Mouse (Mus musculus): ENCODE results near the gene Plekhg5. TPM values are rescaled to one million over a fixed set of nuclear protein-coding genes. Genes with fewer than 3 reads are reported as not detected.
"Not testable (repeated sequence)": the region's sequence is repeated elsewhere in the genome, so short reads cannot be mapped to it uniquely, and the experiment has no call there.

Plekhg5 gene
- 10.1 and 10.2 TPM in 2 replicates for polyA plus RNA-seq (2016; fragmentation: Nextera tagmentation; extraction: Ambion mirVana)

DNA sequence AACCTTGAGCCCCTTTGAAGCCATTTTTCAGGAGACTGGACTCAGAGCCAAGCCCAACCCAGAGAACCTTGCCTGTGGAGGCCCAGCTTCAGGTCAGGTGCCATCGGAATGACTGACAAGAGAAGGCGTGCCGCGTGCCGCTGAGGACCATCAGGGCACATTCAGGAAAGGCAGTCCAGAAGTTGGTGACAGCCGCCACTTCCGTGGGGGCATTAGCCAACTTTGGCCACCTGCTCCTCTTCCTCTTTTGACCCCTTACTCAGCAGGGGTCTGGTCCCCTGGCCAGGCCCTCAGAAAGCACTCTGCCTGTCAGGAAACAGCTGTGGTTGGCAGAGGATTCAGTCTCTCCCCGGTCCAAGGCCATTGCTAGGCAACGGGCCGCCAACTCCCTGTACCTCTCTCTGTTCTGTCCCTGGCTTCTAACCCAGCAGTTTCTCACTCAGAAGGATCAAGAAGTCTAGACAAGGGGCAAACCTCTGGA is at the start of gene Plekhg5:
Gene Plekhg5 (plus strand): TSS at position 378 of the 481 bp plus-strand sequence.
- Histone ChIP-seq H3K4me3 (no peak within 1 kb of the TSS), H3K27ac (0 out of 2 replicates have a peak within 1 kb of the TSS, but pooled peaks have one; percentile 17), H3K36me3 (no peaks in the 10 kb centered on the region), H3K4me1 (peaks cover 38% of the 10 kb centered on the region), H3K27me3 (ENCODE audit: insufficient read depth, poor library complexity, severe bottlenecking) (no peaks in the 10 kb centered on the region; the same call in 1 of the 2 replicates), H3K9me3 (no peaks in the 10 kb centered on the region)
- WGBS, result 63% methylated on average over 10 of the region's 10 CpGs
- no peak for DNase-seq (ENCODE audit: low spot score)

DNA sequence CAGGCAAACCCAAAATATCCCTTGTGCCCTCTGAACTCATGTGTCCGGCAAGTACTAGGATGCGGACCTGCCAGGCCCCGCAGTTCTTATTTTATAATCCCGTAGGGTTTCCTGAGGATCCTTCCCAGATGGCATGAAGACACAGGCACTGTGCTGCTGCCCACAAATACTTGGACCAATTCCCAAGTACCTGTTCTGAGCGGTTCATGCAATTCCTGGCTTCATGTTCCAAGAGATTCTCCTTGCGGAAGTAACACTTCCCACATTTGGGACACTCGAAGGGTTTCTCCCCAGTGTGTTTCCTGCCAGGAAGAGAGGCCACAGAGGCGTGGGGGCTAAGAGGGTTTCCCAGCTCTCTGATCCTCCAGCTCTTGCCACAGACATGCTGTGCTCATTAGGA is 49.8 kb upstream of the Plekhg5 start:
- Histone ChIP-seq H3K27me3 (ENCODE audit: insufficient read depth, poor library complexity, severe bottlenecking) (no peaks in the 10 kb centered on the region), H3K27ac (no peak overlapping the region), H3K36me3 (peaks cover 76% of the 10 kb centered on the region), H3K4me3 (no peak overlapping the region), H3K9me3 (no peaks in the 10 kb centered on the region), H3K4me1 (peaks cover 32% of the 10 kb centered on the region)
- no peak for DNase-seq (ENCODE audit: low spot score)
- WGBS, result 88% methylated on average over 8 of the region's 8 CpGs

DNA sequence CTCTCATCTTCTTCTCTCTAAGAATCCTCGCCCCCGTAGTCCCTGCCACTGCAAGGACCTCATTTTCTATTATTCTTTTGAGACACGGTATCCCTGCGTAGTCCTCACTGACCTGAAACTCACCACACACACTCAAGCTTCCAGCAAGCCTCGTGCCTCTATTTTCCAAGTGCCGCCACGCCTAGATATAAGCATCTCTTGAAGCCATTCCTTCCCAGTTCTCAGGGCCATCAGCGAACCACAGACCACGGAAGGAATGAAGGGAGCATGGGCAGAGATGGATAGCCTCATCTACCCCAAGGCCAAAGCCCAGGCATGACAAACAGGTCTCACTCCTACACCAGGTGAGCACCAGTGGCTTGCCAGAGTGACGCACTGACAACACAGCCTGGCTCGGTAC is 47.8 kb upstream of the Plekhg5 start:
- Histone ChIP-seq H3K4me1 (peaks cover 43% of the 10 kb centered on the region), H3K4me3 (no peak overlapping the region), H3K9me3 (no peaks in the 10 kb centered on the region), H3K27ac (no peak overlapping the region), H3K27me3 (ENCODE audit: insufficient read depth, poor library complexity, severe bottlenecking) (no peaks in the 10 kb centered on the region), H3K36me3 (peaks cover 56% of the 10 kb centered on the region)
- 89% methylated on average over 11 of the region's 11 CpGs for WGBS
- DNase-seq (ENCODE audit: low spot score), result no peak

DNA sequence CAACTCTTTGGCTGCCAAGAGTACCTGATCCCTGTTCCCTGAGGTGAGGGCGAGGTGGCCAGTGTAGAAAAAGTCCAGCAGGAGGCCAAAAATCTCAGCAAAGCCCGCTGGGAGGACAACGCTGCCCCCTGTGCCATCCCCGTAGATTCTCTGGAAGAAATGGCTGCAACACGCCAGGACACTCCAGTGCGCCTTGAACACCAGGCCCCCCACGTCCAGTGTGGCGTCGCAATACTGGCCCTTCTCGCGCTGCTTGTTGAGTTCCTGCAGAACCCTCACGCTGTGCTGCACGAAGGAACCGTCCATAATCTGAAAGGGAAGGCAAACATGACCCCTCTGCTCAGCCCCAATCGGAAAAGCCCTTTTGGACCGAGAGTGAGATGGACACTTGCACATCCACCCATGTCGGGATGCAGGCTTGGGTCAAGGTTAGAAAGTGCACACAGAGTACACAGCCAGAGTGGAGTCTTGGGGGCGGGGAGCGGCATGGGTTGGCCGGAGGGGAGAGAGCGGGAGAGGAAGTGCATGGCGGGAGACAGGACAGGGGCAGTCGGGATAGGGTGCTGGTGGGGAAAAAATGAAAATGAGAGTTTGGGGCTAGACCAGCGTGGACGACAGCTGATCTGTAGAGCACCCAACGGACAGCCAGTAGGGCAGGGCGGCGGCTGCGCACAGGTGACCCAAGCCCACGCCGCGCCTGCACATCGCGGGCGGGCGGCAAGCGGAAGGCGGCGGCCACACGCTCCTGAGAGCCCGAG is 45.4 kb upstream of the Plekhg5 start:
- Histone ChIP-seq H3K27ac (peak overlapping the region; percentile 90), H3K9me3 (no peaks in the 10 kb centered on the region), H3K4me1 (peaks cover 42% of the 10 kb centered on the region), H3K4me3 (peak overlapping the region; percentile 85), H3K36me3 (peaks cover 32% of the 10 kb centered on the region), H3K27me3 (ENCODE audit: insufficient read depth, poor library complexity, severe bottlenecking) (peaks cover 11% of the 10 kb centered on the region; the same call in 1 of the 2 replicates)
- DNase-seq (ENCODE audit: low spot score), result peak; percentile 81
- 2% methylated on average over 39 of the region's 41 CpGs for WGBS

DNA sequence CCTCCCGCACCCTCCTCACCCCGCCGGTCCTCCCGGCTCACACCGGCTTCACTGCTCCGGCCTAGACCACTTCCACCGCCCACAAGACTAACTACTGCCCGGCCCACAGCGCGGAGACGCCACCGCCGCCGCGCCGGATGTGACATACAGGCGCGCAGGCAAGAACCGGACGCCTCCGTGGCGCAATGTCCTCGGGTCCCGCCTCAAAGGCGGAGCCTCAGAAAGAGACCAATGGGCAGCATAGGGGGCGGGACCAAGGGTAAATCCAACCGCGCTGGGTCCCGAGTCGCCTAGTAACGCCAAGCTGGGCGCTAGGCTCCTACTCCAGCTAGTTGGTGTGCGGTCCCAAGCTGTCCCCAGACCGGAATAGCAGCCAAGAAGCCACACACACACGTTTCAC is 44.8 kb upstream of the Plekhg5 start, which contains the start of gene Zbtb48:
Gene Zbtb48 (minus strand): TSS at position 148 of the 400 bp plus-strand sequence.
- WGBS, result under 1% methylated on average over 35 of the region's 35 CpGs
- Histone ChIP-seq H3K36me3 (peaks cover 26% of the 10 kb centered on the region), H3K27me3 (ENCODE audit: insufficient read depth, poor library complexity, severe bottlenecking) (peaks cover 17% of the 10 kb centered on the region; the same call in 1 of the 2 replicates), H3K9me3 (no peaks in the 10 kb centered on the region), H3K4me3 (peak within 1 kb of the TSS; percentile 85), H3K27ac (peak within 1 kb of the TSS; percentile 90), H3K4me1 (peaks cover 45% of the 10 kb centered on the region)
- DNase-seq (ENCODE audit: low spot score), result peak; percentile 99

DNA sequence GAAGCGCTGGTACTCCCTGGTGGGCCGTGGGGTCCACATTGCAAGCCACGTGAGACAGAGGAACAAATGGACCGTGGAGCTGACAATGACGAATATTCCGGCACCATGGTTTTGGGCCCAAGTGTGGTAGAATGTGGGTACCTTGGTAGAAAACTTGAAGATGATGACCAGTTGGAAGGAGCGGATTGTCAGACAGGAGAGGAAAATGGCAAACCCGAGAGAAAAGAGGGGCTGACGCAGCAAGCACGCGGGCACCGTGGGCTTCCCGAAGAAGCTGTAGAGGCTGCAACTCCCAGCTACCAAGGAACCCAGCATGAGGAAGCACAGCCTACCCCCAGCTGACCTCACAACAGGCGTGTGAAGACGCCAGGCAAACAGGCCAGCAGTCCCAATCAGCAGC is 43.8 kb upstream of the Plekhg5 start:
- no peak overlapping the region for H3K27ac ChIP-seq
- H3K27me3 ChIP-seq (ENCODE audit: insufficient read depth, poor library complexity, severe bottlenecking), result peaks cover 25% of the 10 kb centered on the region; the same call in 1 of the 2 replicates
- peaks cover 46% of the 10 kb centered on the region for H3K4me1 ChIP-seq
- H3K4me3 ChIP-seq, result peak overlapping the region; percentile 85
- no peak for DNase-seq (ENCODE audit: low spot score)
- peaks cover 17% of the 10 kb centered on the region for H3K36me3 ChIP-seq
- WGBS, result 56% methylated on average over 15 of the region's 15 CpGs
- H3K9me3 ChIP-seq, result no peaks in the 10 kb centered on the region

DNA sequence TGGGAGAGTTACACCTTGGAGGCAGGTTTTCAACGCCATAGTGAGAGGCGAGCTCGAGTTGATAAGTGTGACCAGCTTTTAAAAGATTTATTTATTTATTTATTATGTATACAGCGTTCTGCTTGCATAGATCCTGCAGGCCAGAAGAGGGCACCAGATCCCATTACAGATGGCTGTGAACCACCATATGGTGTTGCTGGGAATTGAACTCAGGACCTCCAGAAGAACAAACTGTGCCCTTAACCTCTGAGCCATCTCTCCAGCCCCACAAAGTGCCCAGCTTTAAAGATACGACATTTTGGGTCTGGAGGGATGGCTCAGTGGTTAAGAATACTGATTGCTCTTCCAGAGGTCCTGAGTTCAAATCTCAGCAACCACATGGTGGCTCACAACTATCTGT is 43.2 kb upstream of the Plekhg5 start:
- Histone ChIP-seq H3K4me3 (no peak overlapping the region), H3K27ac (no peak overlapping the region)
- WGBS, result 32% methylated on average over 5 of the region's 5 CpGs

DNA sequence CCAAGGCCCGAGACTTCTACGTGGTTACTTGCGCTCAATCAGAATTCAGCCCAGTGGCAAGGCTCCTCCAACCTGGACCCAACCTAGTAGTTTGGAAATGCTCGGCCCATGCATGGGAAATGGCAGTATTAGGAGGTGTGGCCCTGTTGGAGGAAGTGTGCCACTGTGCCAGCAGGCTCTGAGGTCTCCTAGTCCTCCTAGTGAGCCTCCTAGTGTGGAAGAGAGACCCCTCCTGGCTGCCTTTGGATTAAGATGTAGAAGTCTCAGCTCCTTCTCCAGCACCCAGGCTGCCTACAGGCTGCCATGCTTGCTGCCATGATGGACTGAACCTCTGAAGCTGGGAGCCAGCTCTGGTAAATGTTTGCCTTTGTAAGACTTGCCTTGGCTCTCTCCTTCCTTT is 42.3 kb upstream of the Plekhg5 start:
- no peak overlapping the region for H3K4me3 ChIP-seq
- H3K27ac ChIP-seq, result no peak overlapping the region
- peaks cover 40% of the 10 kb centered on the region for H3K4me1 ChIP-seq
- WGBS, result 80% methylated on average over 4 of the region's 4 CpGs
- DNase-seq (ENCODE audit: low spot score), result no peak
- H3K9me3 ChIP-seq, result no peaks in the 10 kb centered on the region
- H3K27me3 ChIP-seq (ENCODE audit: insufficient read depth, poor library complexity, severe bottlenecking), result peaks cover 33% of the 10 kb centered on the region; the same call in 1 of the 2 replicates
- H3K36me3 ChIP-seq, result peaks cover 5% of the 10 kb centered on the region; the same call in 1 of the 2 replicates

More for the DNA sequence above, 43.2 kb upstream of the Plekhg5 start:
- peaks cover 31% of the 10 kb centered on the region; the same call in 1 of the 2 replicates for H3K27me3 ChIP-seq (ENCODE audit: insufficient read depth, poor library complexity, severe bottlenecking)
- no peak for DNase-seq (ENCODE audit: low spot score)
- no peaks in the 10 kb centered on the region for H3K9me3 ChIP-seq
- peaks cover 46% of the 10 kb centered on the region for H3K4me1 ChIP-seq
- H3K36me3 ChIP-seq, result peaks cover 10% of the 10 kb centered on the region

DNA sequence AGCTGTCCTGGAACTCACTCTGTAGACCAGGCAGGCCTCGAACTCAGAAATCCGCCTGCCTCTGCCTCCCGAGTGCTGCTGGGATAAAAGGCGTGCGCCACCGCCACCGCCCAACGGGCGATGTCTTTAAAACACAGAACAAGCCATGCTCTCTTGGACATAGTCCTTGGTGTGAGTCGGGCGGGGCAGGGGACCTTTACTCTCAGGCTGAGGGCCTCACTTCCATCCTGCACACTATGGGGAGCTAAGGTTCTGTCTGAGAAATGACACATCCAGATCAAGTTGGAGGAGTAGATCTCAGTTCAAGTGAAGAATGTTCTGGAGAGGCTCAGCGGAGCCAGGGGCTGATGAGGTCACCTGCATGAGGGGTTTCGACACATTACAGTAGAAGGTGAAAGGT is 39.4 kb upstream of the Plekhg5 start:
- no peak for DNase-seq (ENCODE audit: low spot score)
- Histone ChIP-seq H3K27me3 (ENCODE audit: insufficient read depth, poor library complexity, severe bottlenecking) (peaks cover 33% of the 10 kb centered on the region; the same call in 1 of the 2 replicates), H3K4me1 (peaks cover 16% of the 10 kb centered on the region; the same call in 1 of the 2 replicates), H3K27ac (no peak overlapping the region), H3K36me3 (no peaks in the 10 kb centered on the region), H3K4me3 (no peak overlapping the region), H3K9me3 (no peaks in the 10 kb centered on the region)
- 86% methylated on average over 13 of the region's 13 CpGs for WGBS

DNA sequence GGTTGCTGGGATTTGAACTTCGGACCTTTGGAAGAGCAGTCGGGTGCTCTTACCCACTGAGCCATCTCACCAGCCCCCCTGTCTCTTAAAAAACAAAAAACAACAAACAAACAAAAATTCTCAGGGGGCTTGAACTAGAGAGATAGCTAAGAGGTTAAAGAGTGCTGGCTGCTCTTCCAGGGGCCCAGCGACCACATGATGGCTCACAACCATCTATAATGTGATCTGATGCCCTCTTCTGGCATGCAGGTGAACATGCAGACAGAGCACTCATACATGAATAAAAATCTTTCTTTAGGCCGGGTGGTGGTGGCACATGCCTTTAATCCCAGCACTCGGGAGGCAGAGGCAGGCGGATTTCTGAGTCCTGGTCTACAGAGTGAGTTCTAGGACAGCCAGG is 35.8 kb upstream of the Plekhg5 start:
- 82% methylated on average over 6 of the region's 6 CpGs for WGBS
- Histone ChIP-seq H3K4me1 (peaks cover 29% of the 10 kb centered on the region), H3K27me3 (ENCODE audit: insufficient read depth, poor library complexity, severe bottlenecking) (peaks cover 26% of the 10 kb centered on the region; the same call in 1 of the 2 replicates)
- H3K27ac ChIP-seq; H3K9me3 ChIP-seq; H3K4me3 ChIP-seq; DNase-seq (ENCODE audit: low spot score); H3K36me3 ChIP-seq: not testable (repeated sequence)

DNA sequence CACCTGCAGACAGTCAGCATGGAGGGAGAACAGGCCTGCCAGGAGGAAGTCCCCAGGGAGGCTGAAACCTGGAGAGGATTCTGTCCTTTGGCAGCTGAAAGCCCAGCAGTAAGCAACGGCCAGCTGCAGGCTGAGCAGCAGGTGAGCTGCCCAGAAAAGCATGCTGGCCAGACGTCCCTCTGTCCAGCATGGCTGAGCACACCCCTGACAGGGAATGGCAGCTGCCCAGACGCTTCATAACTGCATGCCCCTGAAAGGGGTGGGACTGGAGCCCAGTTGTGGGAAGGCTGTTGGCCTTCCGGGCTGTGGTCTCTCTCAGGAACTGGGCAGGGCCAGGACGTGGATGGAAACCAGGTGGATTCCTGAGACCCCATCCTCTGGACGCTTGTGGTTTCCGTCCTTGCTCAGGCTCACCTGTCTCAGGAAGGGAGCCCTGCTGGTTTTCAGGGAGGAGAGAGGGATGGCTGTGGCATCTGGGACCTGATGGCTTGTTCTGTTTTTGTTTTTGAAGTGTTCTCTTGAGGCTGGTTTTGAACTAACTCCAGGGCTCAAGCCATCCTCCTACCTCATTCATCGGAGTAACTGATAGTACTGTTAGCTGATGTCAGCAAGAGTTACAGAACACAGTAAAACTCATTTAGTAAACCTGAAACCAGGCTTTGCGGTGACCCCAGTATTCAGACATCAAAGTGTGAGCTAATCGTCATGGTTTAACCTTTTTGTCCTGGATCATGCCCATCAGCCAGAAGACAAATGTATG is 33.9 kb upstream of the Plekhg5 start, which contains the start of gene Tas1r1:
Gene Tas1r1 (minus strand): TSS at position 344 of the 760 bp plus-strand sequence.
- Histone ChIP-seq H3K27me3 (ENCODE audit: insufficient read depth, poor library complexity, severe bottlenecking) (peaks cover 8% of the 10 kb centered on the region; the same call in 1 of the 2 replicates), H3K4me3 (peak within 1 kb of the TSS; percentile 100), H3K9me3 (no peaks in the 10 kb centered on the region), H3K27ac (peak within 1 kb of the TSS; percentile 90), H3K4me1 (peaks cover 23% of the 10 kb centered on the region), H3K36me3 (peaks cover 26% of the 10 kb centered on the region)
- 41% methylated on average over 10 of the region's 10 CpGs for WGBS
- DNase-seq (ENCODE audit: low spot score), result no peak

DNA sequence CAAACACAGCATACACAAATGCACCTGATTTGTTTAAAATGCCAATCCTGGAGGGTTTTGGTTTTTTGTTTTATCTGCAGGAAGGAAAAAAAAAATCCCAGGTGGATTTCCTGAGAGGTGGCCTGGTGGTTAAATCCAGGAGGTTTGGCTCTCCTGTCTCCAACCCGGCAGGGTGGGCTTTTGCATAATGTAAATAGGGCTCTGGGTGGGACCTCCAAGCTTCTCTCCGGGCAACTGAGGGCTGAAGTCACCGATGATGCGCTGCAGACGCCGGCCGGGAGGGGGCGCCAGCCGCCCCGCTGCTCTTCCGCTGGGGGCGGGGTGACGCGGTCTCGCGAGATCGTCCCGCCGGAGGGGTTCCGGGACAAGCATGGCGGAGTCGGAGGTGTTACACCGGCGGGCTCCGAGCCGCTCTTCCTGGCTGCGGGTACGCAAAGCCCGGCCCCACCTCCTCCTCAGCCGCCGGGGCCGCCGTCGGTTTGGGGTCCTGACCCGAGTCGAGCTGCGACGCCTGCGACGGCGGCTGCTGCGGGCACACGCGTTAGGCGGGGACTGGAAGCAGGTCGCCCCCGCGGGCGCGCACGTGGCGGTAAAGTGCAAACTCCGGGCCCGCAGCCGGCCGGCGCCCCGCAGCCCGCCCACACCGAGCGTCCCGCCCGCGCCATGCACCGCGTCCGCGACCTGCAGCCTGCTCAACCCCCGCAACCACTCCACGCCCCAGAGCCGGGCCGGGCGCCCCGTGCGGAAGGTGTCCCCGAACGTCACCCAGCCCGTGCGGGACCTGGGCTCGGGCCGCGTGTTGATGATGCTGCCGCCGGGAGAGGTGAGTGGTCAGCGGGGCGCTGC is 33.1 kb upstream of the Plekhg5 start, which contains the start of gene Nol9:
Gene Nol9 (plus strand): TSS at position 337 of the 846 bp plus-strand sequence.
- Histone ChIP-seq H3K9me3 (no peaks in the 10 kb centered on the region), H3K4me1 (peaks cover 23% of the 10 kb centered on the region), H3K4me3 (peak within 1 kb of the TSS; percentile 100), H3K27me3 (ENCODE audit: insufficient read depth, poor library complexity, severe bottlenecking) (0 out of 2 replicates have a peak, but pooled peaks cover under 1% of the 10 kb centered on the region), H3K27ac (peak within 1 kb of the TSS; percentile 90), H3K36me3 (peaks cover 34% of the 10 kb centered on the region)
- peak; percentile 95 for DNase-seq (ENCODE audit: low spot score)
- WGBS, result under 1% methylated on average over 86 of the region's 86 CpGs

Measured in heart, embryonic 10.5 days (tissue).